Mouse (Mus musculus) midbrain, postnatal 0 days (tissue): Measurements from ENCODE around the gene Oprm1. TPM values are rescaled to one million over a fixed set of nuclear protein-coding genes. Genes with fewer than 3 reads are reported as not detected.

Experiments used
- ATAC-seq: fragments of 200-750 bp; cut with Nextera tagmentation; 2 replicates; pipeline ENCODE4 v1.8.0; 2017; ENCODE audit warnings: moderate number of reproducible peaks, mild to moderate bottlenecking, moderate TSS enrichment, moderate library complexity; ENCODE audit not compliant: low FRiP score
- DNase-seq: peaks from one replicate; pipeline ENCODE4 v3.0.0-alpha.2; 2015; ENCODE audit warnings: low spot score
- H3K27ac ChIP-seq: fragments of 300-500 bp; sonication (generic); 2 replicates; pipeline ENCODE4 v1.5.1; 2014; ENCODE audit warnings: low read depth, mild to moderate bottlenecking, low read length, mixed read lengths
- H3K27me3 ChIP-seq: fragments of 300-500 bp; sonication (generic); 2 replicates; pipeline ENCODE4 v1.6.1; 2014; ENCODE audit warnings: low read length, control low read depth, mixed read lengths; ENCODE audit not compliant: insufficient read depth
- H3K36me3 ChIP-seq: fragments of 300-500 bp; sonication (generic); 2 replicates; pipeline ENCODE4 v1.6.1; 2014; ENCODE audit warnings: low read length, control low read depth, mixed read lengths; ENCODE audit not compliant: insufficient read depth
- H3K4me1 ChIP-seq: fragments of 300-500 bp; sonication (generic); 2 replicates; pipeline ENCODE4 v1.6.1; 2014; ENCODE audit warnings: mild to moderate bottlenecking, control low read depth, antibody characterized with exemption, low read length, mixed read lengths; ENCODE audit not compliant: insufficient read depth
- H3K4me2 ChIP-seq: fragments of 300-500 bp; sonication (generic); 2 replicates; pipeline ENCODE4 v1.6.1; 2014; ENCODE audit warnings: low read depth, mild to moderate bottlenecking, low read length, mixed read lengths; ENCODE audit not compliant: poor library complexity, severe bottlenecking
- H3K4me3 ChIP-seq: fragments of 300-500 bp; sonication (generic); 2 replicates; pipeline ENCODE4 v1.5.1; 2014; ENCODE audit warnings: low read depth, mild to moderate bottlenecking, low read length, moderate library complexity
- H3K9ac ChIP-seq: fragments of 300-500 bp; sonication (generic); replicated peaks from 2 replicates; pipeline ENCODE4 v1.6.1; 2014; ENCODE audit warnings: mild to moderate bottlenecking, low read length, moderate library complexity, mixed read lengths; ENCODE audit not compliant: poor library complexity, severe bottlenecking
- H3K9me3 ChIP-seq: fragments of 300-500 bp; sonication (generic); 2 replicates; pipeline ENCODE4 v1.6.1; 2016; ENCODE audit warnings: low read length, control low read depth
- CTCF ChIP-seq: IDR thresholded peaks from 2 replicates; pipeline ENCODE4 v1.5.1; 2016; ENCODE audit warnings: antibody characterized with exemption, mild to moderate bottlenecking
- WGBS: fragments of 180-500 bp; shearing (Covaris S2); extraction: QIAGEN DNeasy Blood & Tissue Kit; methylation state at CpG from one replicate; pipeline ENCODE4 v1.1.7; 2014; 5-methylcytosine and 5-hydroxymethylcytosine counted together
- polyA plus RNA-seq: library from polyadenylated mRNA; unstranded; fragments of >200 nt; fragmentation: Nextera tagmentation; extraction: Ambion mirVana; gene quantifications from 2 replicates; pipeline ENCODE4 v1.2.1, GENCODE M21; 2015
- total RNA-seq: library from RNA; depleted of rRNA; stranded (reverse); fragments of >200 nt; gene quantifications from 2 replicates; pipeline ENCODE4 v1.2.3, GENCODE M21; 2014

Gene Oprm1
- total and polyA plus RNA-seq, 2 experiments from 2014 or later = 2.8 to 9.0 TPM

- Histone ChIP-seq H3K9me3 (no peaks in the 10 kb centered on the region), H3K9ac (no peak overlapping the region)
- no peak for ATAC-seq
Observed at GRCm38 (mm10) chr10:6954533-6954932, 196.2 kb downstream of the Oprm1 start.

GRCm38 (mm10) chr10:6956357-6956756 lies 198.1 kb downstream of the Oprm1 start:
- Histone ChIP-seq H3K36me3 (no peaks in the 10 kb centered on the region), H3K27ac (no peak overlapping the region), H3K27me3 (no peaks in the 10 kb centered on the region), H3K9ac (no peak overlapping the region), H3K9me3 (no peaks in the 10 kb centered on the region), H3K4me2 (no peak overlapping the region), H3K4me1 (no peaks in the 10 kb centered on the region), H3K4me3 (no peak overlapping the region)
- WGBS = 88% methylated on average over 2 of the region's 2 CpGs
- TF ChIP-seq CTCF = no peak
- ATAC-seq = no peak
- DNase-seq = no peak

More at GRCm38 (mm10) chr10:6954533-6954932, 196.2 kb downstream of the Oprm1 start:
- no peaks in the 10 kb centered on the region for H3K4me1 ChIP-seq
- H3K27ac ChIP-seq = no peak overlapping the region
- DNase-seq = no peak
- H3K4me2 ChIP-seq = no peak overlapping the region
- no peaks in the 10 kb centered on the region for H3K27me3 ChIP-seq
- no peak overlapping the region for H3K4me3 ChIP-seq
- TF ChIP-seq CTCF = no peak
- H3K36me3 ChIP-seq = no peaks in the 10 kb centered on the region

GRCm38 (mm10) chr10:6958791-6959190 lies 200.5 kb downstream of the Oprm1 start:
- no peaks in the 10 kb centered on the region for H3K27me3 ChIP-seq
- DNase-seq (no peak), ATAC-seq (no peak)
- H3K27ac ChIP-seq = no peak overlapping the region
- no peaks in the 10 kb centered on the region for H3K9me3 ChIP-seq
- H3K9ac ChIP-seq = no peak overlapping the region
- H3K4me2 ChIP-seq = no peak overlapping the region
- no peaks in the 10 kb centered on the region for H3K36me3 ChIP-seq
- no peaks in the 10 kb centered on the region for H3K4me1 ChIP-seq
- TF ChIP-seq CTCF = no peak
- no peak overlapping the region for H3K4me3 ChIP-seq
- 78% methylated on average over 5 of the region's 5 CpGs for WGBS

GRCm38 (mm10) chr10:6967588-6968242 lies 209.4 kb downstream of the Oprm1 start:
- Histone ChIP-seq H3K27ac (no peak overlapping the region), H3K36me3 (no peaks in the 10 kb centered on the region)

GRCm38 (mm10) chr10:6968334-6968733 lies 210.0 kb downstream of the Oprm1 start:
- no peak for TF ChIP-seq CTCF
- 67% methylated on average over 1 of the region's 1 CpGs for WGBS
- no peak overlapping the region for H3K9ac ChIP-seq
- H3K4me1 ChIP-seq = no peaks in the 10 kb centered on the region
- H3K4me3 ChIP-seq = no peak overlapping the region
- no peaks in the 10 kb centered on the region for H3K36me3 ChIP-seq
- no peaks in the 10 kb centered on the region for H3K27me3 ChIP-seq
- no peaks in the 10 kb centered on the region for H3K9me3 ChIP-seq
- no peak overlapping the region for H3K27ac ChIP-seq
- no peak for ATAC-seq
- H3K4me2 ChIP-seq = no peak overlapping the region
- DNase-seq = no peak

More at GRCm38 (mm10) chr10:6967588-6968242, 209.4 kb downstream of the Oprm1 start:
- ATAC-seq (peak; percentile 20; the same call in 1 of the 2 replicates), DNase-seq (peak; percentile 24)
- no peaks in the 10 kb centered on the region for H3K9me3 ChIP-seq
- no peaks in the 10 kb centered on the region for H3K4me1 ChIP-seq
- no peak overlapping the region for H3K4me2 ChIP-seq
- no peak for TF ChIP-seq CTCF
- no peak overlapping the region for H3K4me3 ChIP-seq
- no peaks in the 10 kb centered on the region for H3K27me3 ChIP-seq
- 72% methylated on average over 8 of the region's 8 CpGs for WGBS
- H3K9ac ChIP-seq = no peak overlapping the region

- Histone ChIP-seq H3K9me3 (no peaks in the 10 kb centered on the region), H3K9ac (no peak overlapping the region), H3K36me3 (no peaks in the 10 kb centered on the region), H3K4me2 (no peak overlapping the region), H3K27me3 (no peaks in the 10 kb centered on the region), H3K27ac (no peak overlapping the region), H3K4me3 (no peak overlapping the region), H3K4me1 (no peaks in the 10 kb centered on the region)
- 77% methylated on average over 2 of the region's 2 CpGs for WGBS
- no peak for ATAC-seq
- no peak for TF ChIP-seq CTCF
- peak; percentile 31 for DNase-seq
Observed at GRCm38 (mm10) chr10:6977843-6978242, 219.5 kb downstream of the Oprm1 start.
